In the genomic region with DNA sequence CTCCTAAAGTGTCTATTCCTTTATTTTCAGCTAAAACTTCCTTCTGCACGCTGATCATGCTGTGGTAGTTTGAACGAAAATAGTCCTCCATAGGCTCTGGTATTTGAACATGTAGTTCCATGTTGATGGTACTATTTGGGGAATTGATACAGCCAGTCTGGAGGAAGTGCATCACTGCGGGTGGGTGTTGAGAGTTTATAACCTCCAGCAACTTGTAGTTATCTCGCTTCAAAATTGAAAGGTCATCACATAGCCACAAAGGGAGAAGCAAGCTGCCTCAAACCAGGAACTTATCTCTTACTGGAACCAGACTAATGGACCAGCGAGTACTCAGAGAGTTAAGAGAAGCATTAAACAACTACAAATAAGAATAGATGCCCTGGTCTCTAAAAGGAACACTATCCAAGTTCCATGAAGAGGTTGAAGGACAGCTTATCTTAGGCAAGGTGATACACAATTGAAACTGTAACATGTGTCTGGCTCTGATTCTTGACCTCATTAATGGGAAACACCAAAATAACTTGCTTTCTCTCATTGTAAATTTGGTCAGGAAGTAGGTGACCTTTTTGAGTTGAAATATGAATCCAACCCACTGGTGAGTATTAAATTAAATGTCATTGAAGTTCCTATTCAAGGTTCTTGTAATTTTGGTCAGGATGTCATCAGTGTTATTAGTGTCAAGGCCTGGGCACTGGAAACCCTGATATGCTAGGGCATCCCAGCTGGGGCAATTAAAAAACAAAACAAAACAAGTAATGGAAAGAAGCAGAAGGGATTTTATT, we compare ENCODE assay signal across 28 mouse cellular contexts. TPM values are rescaled to one million over a fixed set of nuclear protein-coding genes. Genes with fewer than 3 reads are reported as not detected.
A peak's percentile ranks its signal among the peaks of the same experiment; 100 is the strongest.
DNase-seq lines count a peak whose midpoint lies in the region; ATAC-seq and TF ChIP-seq lines count a peak whose summit lies in the region.
"Had no signal": no experiment of that assay in that cellular context is flagged by ENCODE, and none has a peak within 500 bp of the region (broad histone marks: within the 10 kb centered on the region; RNA-seq: fewer than 3 reads in every experiment).

No protein-coding gene starts in this region.

- H3K27me3 ChIP-seq in heart, postnatal 0 days (ENCODE audit: control insufficient read depth, insufficient read depth, low read length), result no peaks in the 10 kb centered on the region
- H3K27me3 ChIP-seq in heart, embryonic 11.5 days (ENCODE audit: control insufficient read depth, insufficient read depth, low read length), result no peaks in the 10 kb centered on the region
- H3K27me3 ChIP-seq in MEL (ENCODE audit: control insufficient read depth in 1 of 2, insufficient read depth in 2 of 2, low read length in 2 of 2), result no peaks in the 10 kb centered on the region
- H3K27me3 ChIP-seq: limb, embryonic 13.5 days had no signal

- TF ChIP-seq POLR2A in MEL (IDR thresholded peaks at IDR 0.05; ENCODE audit: control insufficient read depth in 1 of 2, insufficient read depth in 1 of 2, low read depth in 1 of 2, low read length in 2 of 2, poor library complexity in 1 of 2), result no peak

- no peak for DNase-seq in heart, postnatal 0 days (ENCODE audit: low spot score)
- DNase-seq in MEL (ENCODE audit: low read depth, low spot score), result peak; percentile 62
- DNase-seq in MEL-GATA-1-ER (ENCODE audit: extremely low read depth, low read depth), result peak; percentile 50
- DNase-seq in frontal cortex, adult 2 months (ENCODE audit: extremely low spot score in 1 of 2, low spot score in 1 of 2), result no peak
- DNase-seq: adrenal gland, postnatal 25 days; cerebellum, adult 9-11 months; gastrocnemius, postnatal 36 days; kidney, postnatal 36 days; layer of hippocampus, postnatal 36 days; thymus, postnatal 14 days had no signal

- peaks cover 5% of the 10 kb centered on the region; the same call in 1 of the 2 replicates for H3K4me1 ChIP-seq in heart, postnatal 0 days (ENCODE audit: control insufficient read depth, insufficient read depth)
- H3K4me1 ChIP-seq in heart, embryonic 11.5 days (ENCODE audit: control insufficient read depth, insufficient read depth, low read length), result peaks cover 4% of the 10 kb centered on the region; the same call in 1 of the 2 replicates
- peaks cover 10 to 21% of the 10 kb centered on the region in 2 experiments for H3K4me1 ChIP-seq in MEL (ENCODE audit: control insufficient read depth in 1 of 2, insufficient read depth in 2 of 2, low read length in 2 of 2)
- H3K4me1 ChIP-seq: midbrain, embryonic 12.5 days had no signal

- ATAC-seq in heart, postnatal 0 days (ENCODE audit: insufficient read depth, low read depth), result 0 out of 2 replicates have a peak, but pooled peaks have one; percentile 27
- no peak for ATAC-seq in heart, embryonic 11.5 days (replicated peaks; ENCODE audit: insufficient number of reproducible peaks, low FRiP score, low TSS enrichment)
- peak; percentile 74 for ATAC-seq in megakaryocyte, adult 5-6 weeks (ENCODE audit: poor library complexity, severe bottlenecking)
- ATAC-seq in inflammation-experienced regulatory T-cells, adult 6 months, result no peak
- ATAC-seq: forebrain, embryonic 16.5 days; hindbrain, embryonic 16.5 days; intestine, embryonic 16.5 days had no signal

- 40% methylated on average over 5 of the region's 5 CpGs for WGBS in heart, postnatal 0 days
- whole genome bisulfite sequencing in heart, embryonic 11.5 days (ENCODE audit: insufficient replicate concordance), result 59% methylated on average over 5 of the region's 5 CpGs

- no peak for TF ChIP-seq RAD21 in MEL (IDR thresholded peaks at IDR 0.05; ENCODE audit: low read depth, low read length)

- no peak for TF ChIP-seq CTCF in heart, postnatal 0 days (IDR thresholded peaks at IDR 0.05; ENCODE audit: low read depth)
- TF ChIP-seq CTCF in MEL (IDR thresholded peaks at IDR 0.05 in 2 of 3, conservative IDR thresholded peaks at IDR 0.05 in 1 of 3; ENCODE audit: control insufficient read depth in 1 of 3, insufficient read depth in 1 of 3, low read depth in 2 of 3, low read length in 3 of 3, poor library complexity in 1 of 3, severe bottlenecking in 1 of 3), result no peak

- no peak overlapping the region for H3K4me3 ChIP-seq in heart, postnatal 0 days (ENCODE audit: low read depth, low read length)
- no peak overlapping the region for H3K4me3 ChIP-seq in heart, embryonic 11.5 days (ENCODE audit: low read depth, low read length)
- no peak overlapping the region for H3K4me3 ChIP-seq in MEL (ENCODE audit: control insufficient read depth in 1 of 2, insufficient read depth in 1 of 2, low read depth in 2 of 2, low read length in 2 of 2)
- H3K4me3 ChIP-seq: embryonic facial prominence, embryonic 10.5 days; forebrain, embryonic 10.5 days; hindbrain, embryonic 10.5 days; limb, embryonic 13.5 days; liver, embryonic 15.5 days; midbrain, embryonic 12.5 days had no signal

- no peak overlapping the region for H3K9ac ChIP-seq in heart, postnatal 0 days (replicated peaks; ENCODE audit: low read depth, low read length)
- H3K9ac ChIP-seq in heart, embryonic 11.5 days (ENCODE audit: low read depth, low read length), result no peak overlapping the region
- H3K9ac ChIP-seq in MEL (ENCODE audit: control insufficient read depth, low read depth, low read length, poor library complexity, severe bottlenecking), result no peak overlapping the region
- H3K9ac ChIP-seq: liver, embryonic 15.5 days; midbrain, embryonic 12.5 days had no signal

- peak overlapping the region; percentile 36 for H3K27ac ChIP-seq in heart, postnatal 0 days (ENCODE audit: low read depth)
- no peak overlapping the region for H3K27ac ChIP-seq in heart, embryonic 11.5 days (ENCODE audit: low read depth, low read length)
- no peak overlapping the region for H3K27ac ChIP-seq in MEL (ENCODE audit: control insufficient read depth, low read depth, low read length)
- H3K27ac ChIP-seq: embryonic facial prominence, embryonic 10.5 days; forebrain, embryonic 10.5 days; hindbrain, embryonic 10.5 days; limb, embryonic 13.5 days; midbrain, embryonic 12.5 days had no signal

- H3K79me2 ChIP-seq in MEL (ENCODE audit: control insufficient read depth, insufficient read depth, low read length, poor library complexity), result no peaks in the 10 kb centered on the region

- TF ChIP-seq EP300 in heart, postnatal 0 days (IDR thresholded peaks at IDR 0.05; ENCODE audit: low read depth), result no peak
- peak in 1 of 2 experiments; percentile 24; a peak in 3 of 4 replicates for TF ChIP-seq EP300 in MEL (IDR thresholded peaks at IDR 0.05; ENCODE audit: low read depth in 1 of 2, low read length in 2 of 2)

- H3K4me2 ChIP-seq in heart, postnatal 0 days (ENCODE audit: low read depth, low read length), result no peak overlapping the region
- H3K4me2 ChIP-seq in heart, embryonic 11.5 days, result no peak overlapping the region
- H3K4me2 ChIP-seq: limb, embryonic 13.5 days; liver, embryonic 15.5 days; midbrain, embryonic 12.5 days had no signal

- no peaks in the 10 kb centered on the region for H3K9me3 ChIP-seq in heart, postnatal 0 days (replicated peaks; ENCODE audit: control insufficient read depth, low read length)
- no peaks in the 10 kb centered on the region for H3K9me3 ChIP-seq in heart, embryonic 11.5 days (replicated peaks; ENCODE audit: control insufficient read depth, low read length)
- no peaks in the 10 kb centered on the region for H3K9me3 ChIP-seq in MEL (replicated peaks; ENCODE audit: insufficient read depth, low read length)
- H3K9me3 ChIP-seq: embryonic facial prominence, embryonic 10.5 days; forebrain, embryonic 10.5 days; limb, embryonic 13.5 days; liver, embryonic 15.5 days; midbrain, embryonic 12.5 days had no signal

- H3K36me3 ChIP-seq in heart, postnatal 0 days (replicated peaks; ENCODE audit: control insufficient read depth, insufficient read depth, low read length), result no peaks in the 10 kb centered on the region
- H3K36me3 ChIP-seq in heart, embryonic 11.5 days (ENCODE audit: control insufficient read depth, insufficient read depth, low read length), result no peaks in the 10 kb centered on the region
- peaks cover 0 to 33% of the 10 kb centered on the region in 2 experiments; a peak in 2 of 4 replicates for H3K36me3 ChIP-seq in MEL (ENCODE audit: control insufficient read depth in 1 of 2, insufficient read depth in 2 of 2, low read length in 2 of 2)
- H3K36me3 ChIP-seq: embryonic facial prominence, embryonic 10.5 days; forebrain, embryonic 10.5 days; hindbrain, embryonic 10.5 days; limb, embryonic 13.5 days; liver, embryonic 15.5 days; midbrain, embryonic 12.5 days had no signal

RNA-seq across cellular contexts. Expression of a gene that starts 5.8 kb away (rescaled TPM):
- total RNA-seq in heart, postnatal 0 days (2014; rRNA removed; ENCODE audit: low replicate concordance), result 21.4 and 25.9 TPM in 2 replicates
- polyA plus RNA-seq in heart, postnatal 0 days (2015; fragmentation: Nextera tagmentation; extraction: Ambion mirVana), result 18.0 and 22.3 TPM in 2 replicates
- polyA plus RNA-seq in heart, embryonic 11.5 days (2014; fragmentation: Nextera tagmentation; extraction: Ambion mirVana), result 8.2 and 9.9 TPM in 2 replicates
- not detected in 2 replicates for total RNA-seq in MEL (2012; rRNA removed)
- polyA plus RNA-seq in MEL (2012; ENCODE audit: insufficient read depth in 1 of 2, insufficient read length in 2 of 2, low read depth in 1 of 2, low replicate concordance in 2 of 2, missing spikeins in 1 of 2), result not detected
- total RNA-seq in megakaryocyte, adult 5-6 weeks (2015), result 12.3 and 17.1 TPM in 2 replicates
- total RNA-seq in megakaryocyte, adult 5-6 weeks (2017), result 7.6 and 8.5 TPM in 2 replicates
- 1 to 10 TPM in 1 of 3 experiments, under 1 TPM in 1, not detected in 1; 0.32 to 1.7 TPM for polyA plus RNA-seq in inflammation-experienced regulatory T-cells, adult 6 months (2017; shearing (Covaris generic))
- polyA plus RNA-seq in frontal cortex, adult 2 months (2012; rRNA removed), result 3.8 and 4.4 TPM in 2 replicates

RNA-seq across cellular contexts. Expression of a gene that starts 18.2 kb away (rescaled TPM):
- 1,145 and 1,607 TPM in 2 replicates for total RNA-seq in heart, postnatal 0 days (2014; rRNA removed; ENCODE audit: low replicate concordance)
- polyA plus RNA-seq in heart, postnatal 0 days (2015; fragmentation: Nextera tagmentation; extraction: Ambion mirVana), result 1.5 and 1.7 TPM in 2 replicates
- polyA plus RNA-seq in heart, embryonic 11.5 days (2014; fragmentation: Nextera tagmentation; extraction: Ambion mirVana), result 0.69 and 2.7 TPM in 2 replicates
- total RNA-seq in MEL (2012; rRNA removed), result 1,967 and 2,008 TPM in 2 replicates
- 1 to 10 TPM in 1 of 2 experiments, not detected in 1; 4.1 TPM for polyA plus RNA-seq in MEL (2012; ENCODE audit: insufficient read depth in 1 of 2, insufficient read length in 2 of 2, low read depth in 1 of 2, low replicate concordance in 2 of 2, missing spikeins in 1 of 2)
- 60.8 and 62.1 TPM in 2 replicates for total RNA-seq in megakaryocyte, adult 5-6 weeks (2015)
- total RNA-seq in megakaryocyte, adult 5-6 weeks (2017), result 282 and 359 TPM in 2 replicates
- polyA plus RNA-seq in inflammation-experienced regulatory T-cells, adult 6 months (2017; shearing (Covaris generic)), result 1 to 10 TPM; 2.1 to 9.3 (median 4.2) TPM
- 3.1 and 3.3 TPM in 2 replicates for polyA plus RNA-seq in frontal cortex, adult 2 months (2012; rRNA removed)

RNA-seq across cellular contexts. Expression of a gene that starts 20.8 kb away (rescaled TPM):
- total RNA-seq in heart, postnatal 0 days (2014; rRNA removed; ENCODE audit: low replicate concordance), result 0.23 and 2.0 TPM in 2 replicates
- polyA plus RNA-seq in heart, postnatal 0 days (2015; fragmentation: Nextera tagmentation; extraction: Ambion mirVana), result not detected in 2 replicates
- polyA plus RNA-seq in heart, embryonic 11.5 days (2014; fragmentation: Nextera tagmentation; extraction: Ambion mirVana), result not detected in 2 replicates
- total RNA-seq in MEL (2012; rRNA removed), result 2.7 and 6.3 TPM in 2 replicates
- polyA plus RNA-seq in MEL (2012; ENCODE audit: insufficient read depth in 1 of 2, insufficient read length in 2 of 2, low read depth in 1 of 2, low replicate concordance in 2 of 2, missing spikeins in 1 of 2), result not detected
- total RNA-seq in megakaryocyte, adult 5-6 weeks (2015), result 0.94 TPM in 1 of 2 replicates, not detected in the other
- 2.7 and 5.3 TPM in 2 replicates for total RNA-seq in megakaryocyte, adult 5-6 weeks (2017)
- polyA plus RNA-seq in inflammation-experienced regulatory T-cells, adult 6 months (2017; shearing (Covaris generic)), result not detected
- not detected in 2 replicates for polyA plus RNA-seq in frontal cortex, adult 2 months (2012; rRNA removed)
- total RNA-seq: adrenal gland, postnatal 25 days; gastrocnemius, postnatal 36 days; layer of hippocampus, postnatal 36 days; left cerebral cortex, postnatal 10 days had no signal
- polyA plus RNA-seq: C2C12; cortical plate, adult 2 months; embryonic facial prominence, embryonic 10.5 days; forebrain, embryonic 10.5 days; forebrain, embryonic 16.5 days; hindbrain, embryonic 10.5 days; hindbrain, embryonic 16.5 days; kidney, embryonic 14.5 days; liver, embryonic 15.5 days; macrophage; midbrain, embryonic 12.5 days; small intestine, adult 2 months had no signal

RNA-seq across cellular contexts. Expression of a gene that starts 22.2 kb away (rescaled TPM):
- total RNA-seq in heart, postnatal 0 days (2014; rRNA removed; ENCODE audit: low replicate concordance), result 770 and 1,043 TPM in 2 replicates
- polyA plus RNA-seq in heart, postnatal 0 days (2015; fragmentation: Nextera tagmentation; extraction: Ambion mirVana), result 73.4 and 101 TPM in 2 replicates
- 24.6 TPM in 2 replicates for polyA plus RNA-seq in heart, embryonic 11.5 days (2014; fragmentation: Nextera tagmentation; extraction: Ambion mirVana)
- 348 and 479 TPM in 2 replicates for total RNA-seq in MEL (2012; rRNA removed)
- 1 to 10 TPM in 1 of 2 experiments, not detected in 1; 3.8 TPM for polyA plus RNA-seq in MEL (2012; ENCODE audit: insufficient read depth in 1 of 2, insufficient read length in 2 of 2, low read depth in 1 of 2, low replicate concordance in 2 of 2, missing spikeins in 1 of 2)
- 179 and 186 TPM in 2 replicates for total RNA-seq in megakaryocyte, adult 5-6 weeks (2015)
- 1,288 and 1,327 TPM in 2 replicates for total RNA-seq in megakaryocyte, adult 5-6 weeks (2017)
- 10 to 100 TPM in 2 of 3 experiments, 1 to 10 TPM in 1; 8.7 to 14.8 (median 11.1) TPM for polyA plus RNA-seq in inflammation-experienced regulatory T-cells, adult 6 months (2017; shearing (Covaris generic))
- 40.7 and 52.1 TPM in 2 replicates for polyA plus RNA-seq in frontal cortex, adult 2 months (2012; rRNA removed)

RNA-seq across cellular contexts. Expression of a gene that starts 28.9 kb away (rescaled TPM):
- total RNA-seq in heart, postnatal 0 days (2014; rRNA removed; ENCODE audit: low replicate concordance), result 1,907 and 3,007 TPM in 2 replicates
- 1.2 and 1.3 TPM in 2 replicates for polyA plus RNA-seq in heart, postnatal 0 days (2015; fragmentation: Nextera tagmentation; extraction: Ambion mirVana)
- polyA plus RNA-seq in heart, embryonic 11.5 days (2014; fragmentation: Nextera tagmentation; extraction: Ambion mirVana), result 4.1 and 4.5 TPM in 2 replicates
- total RNA-seq in MEL (2012; rRNA removed), result 1,651 and 2,239 TPM in 2 replicates
- 1 to 10 TPM in 1 of 2 experiments, not detected in 1; 1.7 TPM for polyA plus RNA-seq in MEL (2012; ENCODE audit: insufficient read depth in 1 of 2, insufficient read length in 2 of 2, low read depth in 1 of 2, low replicate concordance in 2 of 2, missing spikeins in 1 of 2)
- 115 and 119 TPM in 2 replicates for total RNA-seq in megakaryocyte, adult 5-6 weeks (2015)
- total RNA-seq in megakaryocyte, adult 5-6 weeks (2017), result 508 and 593 TPM in 2 replicates
- 1 to 10 TPM in 1 of 3 experiments, not detected in 2; 2.5 TPM for polyA plus RNA-seq in inflammation-experienced regulatory T-cells, adult 6 months (2017; shearing (Covaris generic))
- 0.24 and 0.46 TPM in 2 replicates for polyA plus RNA-seq in frontal cortex, adult 2 months (2012; rRNA removed)
- polyA plus RNA-seq: macrophage had no signal

Comparison
In these comparisons a context has a peak if more than half of its experiments do, and no peak if none do; other contexts are left out.
1. ATAC-seq: peak in heart, postnatal 0 days (single experiment) and megakaryocyte, adult 5-6 weeks (single experiment); none in heart, embryonic 11.5 days (single experiment) and inflammation-experienced regulatory T-cells, adult 6 months (single experiment).
2. DNase-seq: peak in MEL (single experiment) and MEL-GATA-1-ER (single experiment); none in heart, postnatal 0 days (single experiment) and frontal cortex, adult 2 months (0 of 2).